Mouse (Mus musculus) G1E (cell line): ENCODE measurements around the gene Mrpl23. TPM values are rescaled to one million over a fixed set of nuclear protein-coding genes. Genes with fewer than 3 reads are reported as not detected.

Experiments
- ATAC-seq: 2 replicates; pipeline ENCODE4 v1.8.0; 2016; ENCODE audit warnings: mild to moderate bottlenecking; ENCODE audit not compliant: insufficient number of reproducible peaks, poor library complexity, low FRiP score, severe bottlenecking; ENCODE audit errors: extremely low read depth
- DNase-seq: peaks from one replicate; pipeline ENCODE4 v3.0.0; 2012; ENCODE audit warnings: low spot score
- H3K27me3 ChIP-seq: 2 replicates; pipeline ENCODE4 v1.6.1; 2012; ENCODE audit warnings: mild to moderate bottlenecking, low read length, inconsistent platforms; ENCODE audit not compliant: insufficient read depth
- H3K36me3 ChIP-seq: replicated peaks from 2 replicates; pipeline ENCODE3; 2012; ENCODE audit warnings: mild to moderate bottlenecking, inconsistent platforms
- H3K4me1 ChIP-seq: 2 replicates; pipeline ENCODE4 v1.6.1; 2012; ENCODE audit warnings: low read depth, low read length, inconsistent platforms, mixed read lengths; ENCODE audit not compliant: insufficient read depth
- H3K4me3 ChIP-seq: 2 replicates; pipeline ENCODE4 v1.5.1; 2012; ENCODE audit warnings: low read depth, mild to moderate bottlenecking, inconsistent platforms, low read length, moderate library complexity, mixed read lengths
- H3K9me3 ChIP-seq: replicated peaks from 2 replicates; pipeline ENCODE4 v1.6.1; 2012; ENCODE audit warnings: inconsistent platforms
- CTCF ChIP-seq: IDR thresholded peaks from 2 replicates; pipeline ENCODE4 v1.5.1; 2012; ENCODE audit warnings: low read depth, low read length, inconsistent platforms, mixed read lengths
- GATA1 ChIP-seq: IDR thresholded peaks from 2 replicates; pipeline ENCODE4 v1.6.1; 2012; ENCODE audit warnings: borderline replicate concordance, low read length, inconsistent platforms, mixed read lengths
- GATA2 ChIP-seq: IDR thresholded peaks from 2 replicates; pipeline ENCODE4 v1.6.1; 2012; ENCODE audit warnings: low read depth, low read length, inconsistent platforms, borderline replicate concordance
- POLR2AphosphoS5 ChIP-seq: IDR thresholded peaks from 2 replicates; pipeline ENCODE4 v1.6.1; 2012; ENCODE audit warnings: low read depth, low read length, inconsistent platforms; ENCODE audit not compliant: insufficient replicate concordance
- TAL1 ChIP-seq: conservative IDR thresholded peaks from 2 replicates; pipeline ENCODE4 v1.6.1; 2012; ENCODE audit warnings: low read depth, low read length, inconsistent platforms, mixed read lengths
- polyA plus RNA-seq: library from polyadenylated mRNA; stranded (reverse); fragments of >175 nt; gene quantifications from 2 replicates; pipeline ENCODE4 v1.2.3, GENCODE M21; 2012
- total RNA-seq, 2 experiments: library from RNA; stranded (forward) in 1 of 2; stranded (reverse) in 1 of 2; fragments of 200-1000 nt in 1 of 2; fragments of >200 nt in 1 of 2; fragmentation: Nextera tagmentation in 1 of 2; gene quantifications; 2 replicates each; pipeline ENCODE4 v1.2.3; 2014 to 2017

The Mrpl23 gene
- total and polyA plus RNA-seq, 3 experiments, result 30.3 to 54.4 (median 33.1) TPM

GRCm38 (mm10) chr7:142503206-142503605 lies 29.3 kb upstream of the Mrpl23 start:
- Histone ChIP-seq H3K4me1 (no peaks in the 10 kb centered on the region), H3K27me3 (peaks cover 32% of the 10 kb centered on the region), H3K36me3 (no peaks in the 10 kb centered on the region), H3K4me3 (no peak overlapping the region), H3K9me3 (no peaks in the 10 kb centered on the region)
- TF ChIP-seq CTCF (no peak), POLR2AphosphoS5 (no peak), GATA1 (no peak), GATA2 (no peak), TAL1 (no peak)
- no peak for DNase-seq
- no peak for ATAC-seq

- Histone ChIP-seq H3K4me1 (no peaks in the 10 kb centered on the region), H3K27me3 (peaks cover 36% of the 10 kb centered on the region), H3K9me3 (no peaks in the 10 kb centered on the region), H3K4me3 (no peak overlapping the region), H3K36me3 (no peaks in the 10 kb centered on the region)
- DNase-seq (no peak), ATAC-seq (no peak)
- no peak for TF ChIP-seq GATA2
- no peak for TF ChIP-seq CTCF
- TF ChIP-seq TAL1, result no peak
- no peak for TF ChIP-seq POLR2AphosphoS5
- no peak for TF ChIP-seq GATA1
Measured at GRCm38 (mm10) chr7:142505942-142506341, 26.5 kb upstream of the Mrpl23 start.

GRCm38 (mm10) chr7:142506501-142506900 lies 26.0 kb upstream of the Mrpl23 start:
- DNase-seq, result no peak
- ATAC-seq, result no peak
- Histone ChIP-seq H3K9me3 (no peaks in the 10 kb centered on the region), H3K4me3 (no peak overlapping the region), H3K4me1 (no peaks in the 10 kb centered on the region), H3K27me3 (peaks cover 41% of the 10 kb centered on the region), H3K36me3 (no peaks in the 10 kb centered on the region)
- TF ChIP-seq CTCF (no peak), GATA1 (no peak), TAL1 (no peak), GATA2 (no peak), POLR2AphosphoS5 (no peak)

- no peaks in the 10 kb centered on the region for H3K4me1 ChIP-seq
- H3K36me3 ChIP-seq, result no peaks in the 10 kb centered on the region
- TF ChIP-seq POLR2AphosphoS5 (no peak), CTCF (no peak), TAL1 (no peak), GATA2 (no peak), GATA1 (no peak)
- DNase-seq, result no peak
- H3K9me3 ChIP-seq, result no peaks in the 10 kb centered on the region
- peaks cover 38% of the 10 kb centered on the region for H3K27me3 ChIP-seq
- no peak overlapping the region for H3K4me3 ChIP-seq
- no peak for ATAC-seq
Measured at GRCm38 (mm10) chr7:142507453-142507852, 25.0 kb upstream of the Mrpl23 start.

- H3K27me3 ChIP-seq, result peaks cover 39% of the 10 kb centered on the region
- H3K4me1 ChIP-seq, result no peaks in the 10 kb centered on the region
- DNase-seq (no peak), ATAC-seq (no peak)
- TF ChIP-seq TAL1, result no peak
- TF ChIP-seq CTCF, result no peak
- TF ChIP-seq GATA2, result no peak
- no peaks in the 10 kb centered on the region for H3K36me3 ChIP-seq
- no peak overlapping the region for H3K4me3 ChIP-seq
- H3K9me3 ChIP-seq, result no peaks in the 10 kb centered on the region
Measured at GRCm38 (mm10) chr7:142509518-142509917, 23.0 kb upstream of the Mrpl23 start.

- ATAC-seq, result no peak
- no peak for TF ChIP-seq TAL1
- no peak for TF ChIP-seq GATA1
- TF ChIP-seq POLR2AphosphoS5, result no peak
- TF ChIP-seq GATA2, result no peak
- no peak for TF ChIP-seq CTCF
- Histone ChIP-seq H3K9me3 (no peaks in the 10 kb centered on the region), H3K36me3 (no peaks in the 10 kb centered on the region), H3K27me3 (peaks cover 40% of the 10 kb centered on the region), H3K4me3 (no peak overlapping the region), H3K4me1 (no peaks in the 10 kb centered on the region)
- DNase-seq, result no peak
Measured at GRCm38 (mm10) chr7:142510021-142510777, 22.3 kb upstream of the Mrpl23 start.

GRCm38 (mm10) chr7:142514048-142514447 lies 18.4 kb upstream of the Mrpl23 start:
- no peak for TF ChIP-seq POLR2AphosphoS5
- no peak for TF ChIP-seq TAL1
- ATAC-seq (no peak), DNase-seq (no peak)
- Histone ChIP-seq H3K4me1 (no peaks in the 10 kb centered on the region), H3K36me3 (no peaks in the 10 kb centered on the region), H3K9me3 (no peaks in the 10 kb centered on the region), H3K4me3 (no peak overlapping the region), H3K27me3 (peaks cover 33% of the 10 kb centered on the region)
